Mouse (Mus musculus) hindbrain, postnatal 0 days (tissue): Measurements from ENCODE around the gene Ppt1. TPM values are rescaled to one million over a fixed set of nuclear protein-coding genes. Genes with fewer than 3 reads are reported as not detected.

Source experiments
- ATAC-seq: fragments of 200-750 bp; cut with Nextera tagmentation; 2 replicates; pipeline ENCODE4 v1.8.0; 2017; ENCODE audit warnings: mild to moderate bottlenecking, moderate TSS enrichment, moderate library complexity
- DNase-seq: peaks from one replicate; pipeline ENCODE4 v3.0.0-alpha.2; 2015; ENCODE audit warnings: low spot score
- H3K27ac ChIP-seq: fragments of 300-500 bp; sonication (generic); 2 replicates; pipeline ENCODE4 v1.5.1; 2014; ENCODE audit warnings: mild to moderate bottlenecking
- H3K27me3 ChIP-seq: fragments of 300-500 bp; sonication (generic); 2 replicates; pipeline ENCODE4 v1.6.1; 2014; ENCODE audit warnings: low read length, mixed read lengths; ENCODE audit not compliant: insufficient read depth
- H3K36me3 ChIP-seq: fragments of 300-500 bp; sonication (generic); 2 replicates; pipeline ENCODE4 v1.6.1; 2014; ENCODE audit warnings: low read length, mixed read lengths; ENCODE audit not compliant: insufficient read depth
- H3K4me1 ChIP-seq: fragments of 300-500 bp; sonication (generic); 2 replicates; pipeline ENCODE4 v1.6.1; 2014; ENCODE audit warnings: antibody characterized with exemption, low read length, mixed read lengths; ENCODE audit not compliant: insufficient read depth
- H3K4me2 ChIP-seq: fragments of 300-500 bp; sonication (generic); 2 replicates; pipeline ENCODE4 v1.6.1; 2014; ENCODE audit warnings: low read depth, mild to moderate bottlenecking, low read length, moderate library complexity, mixed read lengths
- H3K4me3 ChIP-seq: fragments of 300-500 bp; sonication (generic); 2 replicates; pipeline ENCODE4 v1.5.1; 2014; ENCODE audit warnings: low read length
- H3K9ac ChIP-seq: fragments of 300-500 bp; sonication (generic); replicated peaks from 2 replicates; pipeline ENCODE4 v1.6.1; 2014; ENCODE audit warnings: mild to moderate bottlenecking, low read length, moderate library complexity, mixed read lengths
- H3K9me3 ChIP-seq: fragments of 300-500 bp; sonication (generic); 2 replicates; pipeline ENCODE4 v1.6.1; 2016; ENCODE audit warnings: low read length, mixed read lengths
- CTCF ChIP-seq: IDR thresholded peaks from 2 replicates; pipeline ENCODE4 v1.5.1; 2016; ENCODE audit warnings: antibody characterized with exemption, control low read depth, low read depth
- WGBS: fragments of 180-500 bp; shearing (Covaris S2); extraction: QIAGEN DNeasy Blood & Tissue Kit; methylation state at CpG from one replicate; pipeline ENCODE4 v1.1.7; 2014; 5-methylcytosine and 5-hydroxymethylcytosine counted together
- polyA plus RNA-seq: library from polyadenylated mRNA; unstranded; fragments of >200 nt; fragmentation: Nextera tagmentation; extraction: Ambion mirVana; gene quantifications from 2 replicates; pipeline ENCODE4 v1.2.1, GENCODE M21; 2015
- total RNA-seq: library from RNA; depleted of rRNA; stranded (reverse); fragments of >200 nt; gene quantifications from 2 replicates; pipeline ENCODE4 v1.2.3, GENCODE M21; 2014

Ppt1 gene
- total and polyA plus RNA-seq, 2 experiments from 2014 or later = 29.0 to 88.5 TPM

DNA sequence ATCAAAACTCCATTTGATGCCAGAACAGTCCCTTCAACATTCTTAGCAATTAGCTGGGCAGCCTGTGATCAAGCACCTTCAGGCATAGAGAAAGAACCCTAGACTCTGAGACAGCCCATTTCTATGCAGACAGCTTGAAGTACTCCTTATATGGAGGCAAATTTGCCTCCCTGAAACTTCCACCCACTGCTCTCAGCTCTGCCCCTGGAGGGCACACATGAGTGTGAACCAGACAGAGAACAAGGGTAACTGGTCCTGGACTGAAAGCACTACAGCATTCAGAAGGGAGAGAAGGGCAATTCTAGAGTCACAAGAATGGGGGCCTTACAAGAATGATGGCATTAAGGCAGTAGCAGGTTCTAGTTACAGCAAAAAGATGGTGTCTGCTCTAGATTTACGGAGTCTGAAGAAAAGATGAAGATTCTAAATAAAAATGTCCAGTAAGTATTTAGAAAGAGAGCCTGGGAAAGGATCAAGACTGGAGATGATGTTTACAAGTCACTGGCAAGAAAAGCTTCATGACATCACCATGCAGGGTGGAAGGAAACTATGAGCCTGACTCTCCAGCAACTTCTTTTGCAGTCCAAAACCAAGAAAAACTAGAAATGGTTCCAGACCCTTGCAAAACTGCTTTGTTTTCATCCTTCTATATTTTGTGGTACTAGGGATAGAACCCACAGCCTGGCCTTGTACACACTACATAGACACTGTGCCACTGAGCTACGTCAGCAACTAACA lies 42.5 kb downstream of the Ppt1 start:
- no peak overlapping the region for H3K4me2 ChIP-seq
- H3K36me3 ChIP-seq = no peaks in the 10 kb centered on the region
- TF ChIP-seq CTCF = no peak
- no peak overlapping the region for H3K27ac ChIP-seq
- no peaks in the 10 kb centered on the region for H3K27me3 ChIP-seq
- WGBS = 90% methylated on average over 2 of the region's 2 CpGs
- ATAC-seq = no peak
- no peak overlapping the region for H3K4me3 ChIP-seq
- no peak for DNase-seq
- H3K4me1 ChIP-seq = 0 out of 2 replicates have a peak, but pooled peaks cover 3% of the 10 kb centered on the region
- no peak overlapping the region for H3K9ac ChIP-seq
- no peaks in the 10 kb centered on the region for H3K9me3 ChIP-seq

DNA sequence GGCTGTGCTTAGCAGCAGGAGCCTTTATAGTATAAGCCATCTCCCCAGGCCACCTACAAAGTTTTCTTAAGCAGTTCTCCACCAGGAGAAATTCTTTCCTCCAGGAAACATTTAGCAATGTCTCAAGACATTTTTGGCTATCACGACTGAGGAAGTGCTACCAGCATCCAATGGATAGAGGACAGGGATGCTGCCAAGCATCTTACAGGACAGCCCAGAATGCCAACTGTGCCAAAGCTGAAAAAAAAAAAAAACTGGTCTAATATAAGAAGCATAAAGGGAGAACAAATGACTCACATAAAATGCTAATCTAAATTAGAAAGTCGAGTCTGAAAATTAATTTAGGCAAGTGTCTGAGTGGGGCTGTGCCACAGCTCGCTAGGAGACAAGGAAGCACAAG lies 46.5 kb downstream of the Ppt1 start:
- Histone ChIP-seq H3K36me3 (no peaks in the 10 kb centered on the region), H3K4me3 (no peak overlapping the region), H3K4me1 (peaks cover 17% of the 10 kb centered on the region), H3K9me3 (no peaks in the 10 kb centered on the region), H3K9ac (no peak overlapping the region), H3K27me3 (no peaks in the 10 kb centered on the region), H3K27ac (no peak overlapping the region), H3K4me2 (no peak overlapping the region)
- DNase-seq (no peak), ATAC-seq (no peak)
- no peak for TF ChIP-seq CTCF
- 60% methylated on average over 3 of the region's 3 CpGs for WGBS

DNA sequence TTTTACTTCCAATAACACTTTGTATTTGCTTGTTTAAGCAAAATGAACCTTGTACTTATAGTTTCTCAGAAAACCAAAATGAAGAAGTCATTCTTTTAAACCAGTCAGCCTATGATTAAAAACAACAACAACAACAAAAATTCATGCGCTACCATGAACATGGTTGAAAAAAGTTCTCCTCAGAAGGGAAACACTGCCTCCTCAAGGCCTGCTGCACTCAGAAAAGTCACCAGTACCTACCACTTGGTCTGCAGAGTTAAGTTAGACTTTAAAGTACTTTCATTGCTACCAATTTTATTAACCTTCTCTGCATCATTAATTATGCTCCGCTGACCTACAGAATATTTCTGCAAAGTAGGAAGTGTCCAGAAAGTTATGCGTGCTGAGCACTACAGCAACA lies 47.3 kb downstream of the Ppt1 start:
- Histone ChIP-seq H3K27me3 (no peaks in the 10 kb centered on the region), H3K9me3 (no peaks in the 10 kb centered on the region), H3K27ac (no peak overlapping the region), H3K9ac (no peak overlapping the region), H3K4me2 (peak overlapping the region; percentile 67), H3K36me3 (no peaks in the 10 kb centered on the region), H3K4me3 (no peak overlapping the region), H3K4me1 (peaks cover 17% of the 10 kb centered on the region)
- WGBS = 86% methylated on average over 3 of the region's 3 CpGs
- TF ChIP-seq CTCF = peak; percentile 14; the same call in 1 of the 2 replicates
- DNase-seq = no peak
- no peak for ATAC-seq

DNA sequence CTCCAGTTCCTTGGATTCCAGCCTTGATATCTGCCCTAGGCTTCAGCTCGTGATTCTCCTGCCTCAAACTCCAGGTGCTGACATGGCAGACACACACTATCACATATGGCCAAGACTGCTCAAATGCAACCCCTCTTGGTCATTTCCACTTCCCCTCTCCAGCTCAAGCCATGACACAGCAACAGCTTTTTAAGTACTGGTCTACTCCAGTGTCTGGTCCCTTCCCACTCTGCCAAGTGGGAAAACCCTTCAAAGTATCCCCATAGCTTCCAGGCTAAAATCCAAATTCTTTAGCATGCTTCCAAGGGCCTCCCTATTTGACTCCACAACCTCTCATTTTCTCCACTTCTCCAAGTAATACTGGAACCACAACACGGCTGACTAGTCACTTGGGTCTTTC lies 48.0 kb downstream of the Ppt1 start:
- H3K9ac ChIP-seq = peak overlapping the region; percentile 28
- TF ChIP-seq CTCF = no peak
- H3K4me1 ChIP-seq = peaks cover 17% of the 10 kb centered on the region
- WGBS = 60% methylated on average over 2 of the region's 2 CpGs
- no peaks in the 10 kb centered on the region for H3K36me3 ChIP-seq
- no peaks in the 10 kb centered on the region for H3K27me3 ChIP-seq
- DNase-seq (no peak), ATAC-seq (no peak)
- no peaks in the 10 kb centered on the region for H3K9me3 ChIP-seq
- H3K4me2 ChIP-seq = peak overlapping the region; percentile 67
- H3K4me3 ChIP-seq = no peak overlapping the region
- H3K27ac ChIP-seq = no peak overlapping the region

DNA sequence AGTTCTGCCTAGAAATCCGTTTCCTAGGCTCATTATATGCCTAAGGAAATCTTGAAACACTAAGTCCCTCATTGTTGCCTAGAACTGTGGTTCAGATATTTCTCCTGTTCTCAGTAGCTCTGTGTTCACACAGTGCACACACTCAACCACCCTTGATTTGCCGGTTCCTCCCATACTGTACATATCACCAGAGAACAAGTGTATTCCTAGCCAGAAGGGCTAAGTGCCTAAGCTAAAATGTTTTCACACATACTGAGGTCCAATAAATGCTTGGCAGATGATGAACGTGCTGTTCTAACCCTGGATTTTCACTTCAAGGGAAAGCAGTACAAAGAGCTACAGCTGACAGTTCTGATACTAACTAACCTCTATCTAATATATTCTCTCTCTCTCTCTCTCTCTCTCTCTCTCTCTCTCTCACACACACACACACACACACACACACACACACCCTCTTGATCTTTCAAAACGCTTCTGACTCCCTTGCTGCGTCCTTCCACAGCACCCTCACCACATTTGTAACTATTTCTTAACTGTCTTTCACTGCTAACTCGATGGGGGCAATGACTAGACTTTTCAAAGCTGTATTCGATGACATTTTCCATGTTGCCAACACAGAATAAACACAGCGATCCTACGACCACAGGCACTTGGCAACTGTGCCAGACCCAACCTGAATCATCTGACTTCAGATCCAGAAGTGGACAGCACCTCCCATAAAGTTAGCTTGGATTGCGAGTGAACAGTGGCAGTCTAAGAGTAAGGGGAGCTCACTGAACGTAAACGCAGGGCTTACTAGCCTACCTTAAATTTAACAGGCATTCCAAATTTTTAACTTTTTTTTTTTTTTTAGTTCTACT lies 48.7 kb downstream of the Ppt1 start:
- Histone ChIP-seq H3K4me1 (peaks cover 17% of the 10 kb centered on the region), H3K27ac (no peak overlapping the region), H3K27me3 (no peaks in the 10 kb centered on the region), H3K9ac (peak overlapping the region; percentile 79), H3K4me3 (peak overlapping the region; percentile 79), H3K36me3 (no peaks in the 10 kb centered on the region), H3K4me2 (peak overlapping the region; percentile 67), H3K9me3 (no peaks in the 10 kb centered on the region)
- no peak for TF ChIP-seq CTCF
- no peak for DNase-seq
- WGBS = 40% methylated on average over 12 of the region's 12 CpGs
- no peak for ATAC-seq

DNA sequence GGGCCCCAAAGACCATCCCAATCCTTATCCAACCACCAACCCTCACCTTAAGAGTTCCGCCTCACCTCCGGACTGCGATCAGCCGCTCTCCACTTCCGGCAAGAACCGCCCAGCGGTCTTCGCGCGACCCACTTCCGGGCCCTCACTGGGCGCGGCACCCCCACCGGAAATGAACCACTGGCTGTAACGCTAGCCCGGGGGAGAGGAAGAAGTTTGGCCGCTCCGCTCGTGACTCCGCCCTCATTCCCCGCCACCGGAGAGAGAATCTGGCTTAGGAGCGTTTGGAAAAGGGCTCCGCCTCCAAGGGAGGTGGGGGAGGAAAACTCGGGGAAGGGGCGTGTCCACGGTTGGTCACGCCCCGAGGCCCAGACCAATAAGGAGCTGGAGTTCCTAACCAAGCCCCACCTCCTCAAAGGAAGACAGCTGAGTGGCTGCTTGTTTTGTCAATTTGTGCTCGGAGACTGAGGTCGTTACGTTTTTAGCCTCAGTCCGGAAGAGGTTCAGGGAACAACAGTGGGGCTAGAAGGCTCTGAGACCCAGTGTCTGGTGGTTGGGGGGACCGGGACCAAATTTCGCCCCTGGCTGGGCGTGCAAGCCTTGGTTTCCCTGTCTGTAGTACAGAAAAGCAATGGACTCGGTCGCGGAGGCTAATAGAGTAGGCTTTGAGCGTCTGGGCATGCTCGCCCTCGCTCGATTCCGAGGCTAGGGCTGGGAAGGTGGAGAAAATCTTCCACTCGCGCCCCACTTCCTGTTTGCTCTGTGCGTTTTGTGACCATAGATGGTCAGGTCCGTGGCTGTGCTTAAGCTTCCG lies 49.9 kb downstream of the Ppt1 start, which contains the start of gene Cap1:
Gene Cap1 (minus strand): TSS at position 289 of the 811 bp plus-strand sequence.
- Histone ChIP-seq H3K36me3 (no peaks in the 10 kb centered on the region), H3K27ac (peak within 1 kb of the TSS; percentile 99), H3K4me2 (peak within 1 kb of the TSS; percentile 80), H3K27me3 (no peaks in the 10 kb centered on the region), H3K9me3 (no peaks in the 10 kb centered on the region), H3K4me3 (peak within 1 kb of the TSS; percentile 79), H3K9ac (peak within 1 kb of the TSS; percentile 79), H3K4me1 (peaks cover 17% of the 10 kb centered on the region)
- ATAC-seq = peak; percentile 97
- under 1% methylated on average over 49 of the region's 49 CpGs for WGBS
- TF ChIP-seq CTCF = no peak
- peak; percentile 99 for DNase-seq
